Mouse (Mus musculus): ENCODE measurements around the gene Mfsd4b2. TPM values are rescaled to one million over a fixed set of nuclear protein-coding genes. Genes with fewer than 3 reads are reported as not detected.
"Not testable (repeated sequence)": the region's sequence is repeated elsewhere in the genome, so short reads cannot be mapped to it uniquely, and the experiment has no call there.

Gene Mfsd4b2
- not detected in 2 replicates for polyA plus RNA-seq (2016; fragmentation: Nextera tagmentation; extraction: Ambion mirVana)

DNA sequence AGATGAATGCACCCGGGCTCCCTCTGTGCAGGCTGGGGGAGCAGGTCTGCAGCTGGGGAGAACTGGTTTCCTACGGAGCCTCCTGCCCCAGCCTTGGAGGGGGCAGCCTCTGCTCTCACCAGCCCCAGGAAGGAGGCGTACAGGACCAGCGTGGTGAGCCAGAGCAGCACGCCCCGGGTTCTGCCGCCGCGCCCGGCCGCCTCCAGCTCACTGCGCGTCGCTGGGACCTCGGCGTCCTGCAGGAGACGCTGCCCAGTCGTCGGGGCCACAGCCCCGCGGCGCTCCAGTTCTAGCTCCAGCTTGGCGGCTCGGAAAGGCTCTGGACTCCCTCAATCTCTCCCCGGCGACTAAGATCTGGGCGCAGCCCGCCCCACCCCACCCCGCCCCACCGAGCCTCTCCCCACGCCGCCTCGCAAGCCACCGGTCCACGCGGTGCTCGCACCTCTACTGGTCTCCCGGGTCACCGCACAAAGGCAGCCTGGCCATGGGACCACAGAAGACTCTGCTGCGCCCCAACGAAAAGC lies at the start of gene Mfsd4b2:
Gene Mfsd4b2, minus strand, starts transcription at position 308 of the 524 bp plus-strand sequence.
- under 1% methylated on average over 41 of the region's 41 CpGs for WGBS
- H3K4me1 ChIP-seq: peaks cover 9% of the 10 kb centered on the region; the same call in 1 of the 2 replicates
- no peaks in the 10 kb centered on the region for H3K36me3 ChIP-seq
- peak within 1 kb of the TSS; percentile 86 for H3K4me2 ChIP-seq (replicated peaks)
- H3K9ac ChIP-seq (replicated peaks): peak within 1 kb of the TSS; percentile 54
- no peak within 1 kb of the TSS for H3K27ac ChIP-seq (replicated peaks)
- no peaks in the 10 kb centered on the region for H3K9me3 ChIP-seq
- ATAC-seq (ENCODE audit: low FRiP score, low read depth): peak; percentile 49
- H3K27me3 ChIP-seq: peaks cover 23% of the 10 kb centered on the region
- peak within 1 kb of the TSS; percentile 49 for H3K4me3 ChIP-seq

DNA sequence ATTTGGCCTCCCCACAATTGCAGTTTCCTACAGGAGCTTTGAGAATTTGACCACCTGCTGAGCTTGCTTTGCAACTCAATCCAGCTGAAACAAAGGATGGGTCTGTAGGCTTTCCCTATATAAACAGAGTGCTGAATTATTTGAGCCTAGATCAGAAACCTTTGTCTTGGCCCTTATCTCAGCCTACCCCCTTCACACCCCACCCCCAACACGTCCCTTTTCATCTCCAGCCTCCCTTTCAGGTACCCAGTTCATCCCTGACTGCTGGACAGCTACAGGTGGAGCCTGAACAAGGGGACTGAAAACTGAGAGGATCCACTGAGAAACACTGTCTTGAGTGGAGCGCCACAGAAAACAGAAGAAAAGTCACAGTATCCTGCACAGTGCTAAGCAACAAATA lies 49.0 kb upstream of the Mfsd4b2 start:
- no peaks in the 10 kb centered on the region for H3K27me3 ChIP-seq
- no peak overlapping the region for H3K4me3 ChIP-seq
- no peaks in the 10 kb centered on the region for H3K36me3 ChIP-seq
- no peak for ATAC-seq (ENCODE audit: low FRiP score, low read depth)
- no peak overlapping the region for H3K4me2 ChIP-seq (replicated peaks)
- WGBS: 34% methylated on average over 2 of the region's 2 CpGs
- H3K9me3 ChIP-seq: peaks cover 11% of the 10 kb centered on the region
- no peak overlapping the region for H3K27ac ChIP-seq (replicated peaks)
- H3K4me1 ChIP-seq: no peaks in the 10 kb centered on the region
- H3K9ac ChIP-seq (replicated peaks): no peak overlapping the region

DNA sequence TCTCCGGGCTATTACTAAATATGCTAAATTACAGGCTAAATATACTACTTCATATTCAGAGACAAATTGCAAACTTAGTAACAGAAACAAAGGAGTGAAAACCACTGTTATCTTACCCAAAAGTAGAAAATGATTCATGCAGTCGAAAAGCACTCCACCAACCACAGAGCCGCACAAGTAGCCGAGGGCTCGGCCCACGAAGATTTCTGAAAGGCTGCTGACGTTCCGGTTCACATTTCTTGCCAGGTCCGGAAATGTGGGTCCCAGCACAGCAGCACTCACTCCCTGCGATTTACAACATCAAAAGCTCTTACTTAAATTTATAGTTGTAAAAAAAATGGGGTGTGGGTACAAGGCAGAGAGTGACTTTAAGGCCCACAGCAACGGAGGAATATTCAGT lies 48.3 kb upstream of the Mfsd4b2 start:
- Histone ChIP-seq H3K27ac (replicated peaks) (no peak overlapping the region), H3K27me3 (no peaks in the 10 kb centered on the region), H3K4me3 (no peak overlapping the region), H3K9me3 (peaks cover 11% of the 10 kb centered on the region), H3K4me2 (replicated peaks) (no peak overlapping the region), H3K4me1 (no peaks in the 10 kb centered on the region), H3K36me3 (no peaks in the 10 kb centered on the region), H3K9ac (replicated peaks) (no peak overlapping the region)
- 66% methylated on average over 11 of the region's 11 CpGs for WGBS
- ATAC-seq (ENCODE audit: low FRiP score, low read depth): no peak

DNA sequence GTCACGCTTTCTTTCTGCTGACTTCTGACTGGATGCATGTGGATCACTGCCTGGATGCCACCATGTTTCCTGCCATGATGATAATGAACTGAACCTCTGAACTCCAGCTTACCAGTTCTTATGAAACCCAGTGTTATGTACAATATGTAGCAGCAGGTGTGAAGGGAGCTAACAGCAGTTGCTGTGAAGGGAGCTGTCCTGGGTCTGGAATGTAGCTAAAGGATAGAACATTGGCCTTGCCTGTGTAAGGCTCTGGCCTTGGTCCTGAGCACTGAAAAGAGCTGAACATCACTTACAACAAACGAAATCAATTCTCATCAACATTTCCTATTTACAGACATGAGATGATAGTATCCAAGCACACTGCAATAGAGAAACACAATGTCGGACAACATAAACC lies 40.8 kb upstream of the Mfsd4b2 start:
- Histone ChIP-seq H3K4me3 (no peak overlapping the region), H3K4me2 (replicated peaks) (no peak overlapping the region), H3K36me3 (no peaks in the 10 kb centered on the region), H3K27me3 (no peaks in the 10 kb centered on the region), H3K9me3 (no peaks in the 10 kb centered on the region), H3K27ac (replicated peaks) (no peak overlapping the region), H3K9ac (replicated peaks) (no peak overlapping the region), H3K4me1 (no peaks in the 10 kb centered on the region)
- no peak for ATAC-seq (ENCODE audit: low FRiP score, low read depth)
- WGBS: 86% methylated on average over 3 of the region's 3 CpGs

DNA sequence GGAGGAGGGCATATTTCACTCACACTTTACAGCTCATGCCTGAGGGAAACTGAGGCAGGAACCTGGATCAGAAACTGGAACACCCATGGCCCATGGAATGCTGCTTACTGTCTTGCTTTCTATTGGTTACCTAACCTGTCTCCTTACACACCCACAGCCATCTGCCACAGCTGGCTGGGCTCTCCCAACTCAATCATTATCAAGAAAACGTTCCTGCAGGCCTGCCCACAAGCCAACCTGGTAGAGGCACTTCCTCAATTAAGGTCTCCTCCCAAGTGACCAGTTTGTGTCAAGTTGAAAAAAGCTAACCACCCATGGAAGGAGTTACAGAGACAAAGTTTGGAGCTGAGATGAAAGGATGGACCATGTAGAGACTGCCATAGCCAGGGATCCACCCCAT lies 35.2 kb upstream of the Mfsd4b2 start:
- H3K4me1 ChIP-seq: peaks cover 3% of the 10 kb centered on the region; the same call in 1 of the 2 replicates
- no peak overlapping the region for H3K4me2 ChIP-seq (replicated peaks)
- 67% methylated on average over 1 of the region's 1 CpGs for WGBS
- no peak overlapping the region for H3K9ac ChIP-seq (replicated peaks)
- no peak overlapping the region for H3K27ac ChIP-seq (replicated peaks)
- H3K4me3 ChIP-seq: no peak overlapping the region
- peaks cover 20% of the 10 kb centered on the region for H3K27me3 ChIP-seq
- no peak for ATAC-seq (ENCODE audit: low FRiP score, low read depth)
- no peaks in the 10 kb centered on the region for H3K36me3 ChIP-seq
- no peaks in the 10 kb centered on the region for H3K9me3 ChIP-seq

DNA sequence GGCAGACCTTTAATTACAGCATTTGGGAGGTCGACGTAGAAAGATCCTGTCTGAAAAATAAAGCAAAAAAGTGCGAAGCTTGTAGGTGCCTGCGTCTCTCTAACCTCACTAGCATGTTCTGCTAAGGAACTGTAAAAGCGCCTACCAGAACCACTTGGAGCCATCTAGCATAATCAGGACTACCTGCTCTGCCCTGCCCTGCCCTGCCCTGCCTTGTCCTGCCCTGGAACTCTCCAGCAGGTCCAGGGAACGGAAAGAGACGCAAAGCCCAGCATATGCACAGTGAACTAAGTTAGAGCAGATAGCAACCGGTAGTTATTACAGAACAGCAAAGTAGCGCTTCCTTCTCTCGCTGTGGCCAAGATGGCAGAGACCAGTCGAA lies 33.7 kb upstream of the Mfsd4b2 start:
- H3K36me3 ChIP-seq: no peaks in the 10 kb centered on the region
- peak; percentile 59 for ATAC-seq (ENCODE audit: low FRiP score, low read depth)
- H3K27ac ChIP-seq (replicated peaks): no peak overlapping the region
- peaks cover 3% of the 10 kb centered on the region; the same call in 1 of the 2 replicates for H3K4me1 ChIP-seq
- H3K4me2 ChIP-seq (replicated peaks): peak overlapping the region; percentile 87
- peaks cover 21% of the 10 kb centered on the region for H3K27me3 ChIP-seq
- H3K9ac ChIP-seq (replicated peaks): no peak overlapping the region
- whole genome bisulfite sequencing: 41% methylated on average over 11 of the region's 11 CpGs
- H3K4me3 ChIP-seq: no peak overlapping the region
- no peaks in the 10 kb centered on the region for H3K9me3 ChIP-seq

DNA sequence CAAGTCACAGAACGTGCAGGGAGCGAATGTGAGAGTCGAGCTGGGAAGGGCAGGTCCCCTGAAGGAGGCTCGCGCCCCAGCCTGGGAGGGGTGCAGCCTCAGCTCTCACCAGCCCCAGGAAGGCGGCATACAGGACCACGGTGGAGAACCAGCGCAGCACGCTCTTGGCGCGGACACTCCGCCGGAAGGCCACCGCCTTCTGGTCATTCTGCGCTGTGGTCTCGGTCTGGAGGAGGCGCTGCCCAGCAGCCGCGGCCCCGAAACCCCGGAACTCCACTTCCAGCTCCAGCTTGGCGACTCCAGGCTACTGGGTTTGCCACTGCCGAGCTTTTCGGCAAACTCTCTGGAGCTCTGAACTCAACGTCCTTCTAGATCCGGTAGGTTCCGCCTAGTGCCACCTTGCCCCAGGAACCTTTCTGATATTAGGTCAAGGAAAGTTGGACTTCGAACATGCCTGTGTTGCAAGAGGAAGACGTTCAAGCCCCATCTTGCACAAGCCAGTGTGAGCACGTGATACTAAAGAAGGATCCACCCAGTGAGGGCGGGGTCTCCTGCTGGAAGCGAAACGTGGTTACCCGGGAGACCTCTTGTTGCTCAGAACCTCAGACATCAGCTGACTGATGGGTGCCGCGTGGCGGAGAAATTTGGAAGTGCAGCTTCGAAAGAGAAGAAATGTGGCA lies 33.2 kb upstream of the Mfsd4b2 start, which contains the start of gene Mfsd4b3:
Gene Mfsd4b3, minus strand, starts transcription at position 393 of the 680 bp plus-strand sequence.
- H3K27ac ChIP-seq (replicated peaks): no peak within 1 kb of the TSS
- peak within 1 kb of the TSS; percentile 87 for H3K4me2 ChIP-seq (replicated peaks)
- peak; percentile 98 for ATAC-seq (ENCODE audit: low FRiP score, low read depth)
- H3K4me3 ChIP-seq: peak within 1 kb of the TSS; percentile 50
- peak within 1 kb of the TSS; percentile 58 for H3K9ac ChIP-seq (replicated peaks)
- WGBS: under 1% methylated on average over 38 of the region's 38 CpGs
- H3K4me1 ChIP-seq: peaks cover 3% of the 10 kb centered on the region; the same call in 1 of the 2 replicates
- peaks cover 21% of the 10 kb centered on the region for H3K27me3 ChIP-seq
- H3K9me3 ChIP-seq: no peaks in the 10 kb centered on the region
- H3K36me3 ChIP-seq: no peaks in the 10 kb centered on the region

DNA sequence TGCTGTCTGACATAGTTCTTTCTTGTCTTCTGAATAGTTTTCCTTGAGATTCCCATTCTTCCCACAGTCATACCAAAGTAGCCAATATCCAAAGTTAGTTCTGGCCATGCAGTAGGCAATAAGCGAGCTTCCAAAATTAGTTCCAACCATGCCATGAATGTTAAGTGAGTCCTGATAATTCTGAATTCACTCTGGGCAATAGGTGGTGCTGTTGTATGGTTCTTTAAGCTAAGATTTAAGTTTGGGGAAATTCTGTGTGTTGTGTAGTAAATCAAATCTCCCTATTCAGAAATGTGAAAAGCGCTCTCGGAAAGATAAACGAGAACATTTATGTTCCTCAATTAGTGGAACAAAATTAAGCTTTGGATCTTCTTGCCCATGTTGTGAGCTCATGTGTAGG lies 31.5 kb upstream of the Mfsd4b2 start:
- H3K4me1 ChIP-seq: peaks cover 3% of the 10 kb centered on the region; the same call in 1 of the 2 replicates
- no peak overlapping the region for H3K4me3 ChIP-seq
- no peak for ATAC-seq (ENCODE audit: low FRiP score, low read depth)
- H3K4me2 ChIP-seq (replicated peaks): no peak overlapping the region
- no peak overlapping the region for H3K9ac ChIP-seq (replicated peaks)
- 79% methylated on average over 4 of the region's 4 CpGs for WGBS
- no peak overlapping the region for H3K27ac ChIP-seq (replicated peaks)
- no peaks in the 10 kb centered on the region for H3K9me3 ChIP-seq
- peaks cover 21% of the 10 kb centered on the region for H3K27me3 ChIP-seq
- no peaks in the 10 kb centered on the region for H3K36me3 ChIP-seq

DNA sequence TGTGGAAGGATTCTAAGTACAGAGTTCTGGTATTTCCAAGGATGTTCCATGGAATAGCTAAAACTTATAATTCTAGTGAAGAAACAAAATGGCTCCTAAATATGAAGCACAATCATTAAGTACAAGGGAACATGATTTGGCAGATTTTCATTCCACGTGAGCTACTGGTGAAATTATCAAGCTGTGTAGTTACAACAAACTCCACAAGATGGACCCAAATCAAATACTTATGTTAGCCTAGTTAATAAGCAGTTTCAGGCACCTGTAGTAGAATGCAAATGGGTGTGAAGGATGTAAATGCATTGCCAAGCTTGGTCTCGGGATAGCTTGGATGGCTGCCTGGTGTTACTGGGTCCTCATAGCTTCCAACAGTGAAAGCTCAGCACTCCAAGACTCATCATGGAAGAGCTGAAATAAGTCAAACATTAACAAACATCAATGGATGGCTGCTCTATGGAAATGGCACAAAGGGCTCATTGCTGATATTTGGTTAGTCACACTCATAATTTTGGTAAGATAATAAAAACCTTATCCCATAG lies 29.7 kb upstream of the Mfsd4b2 start:
- no peak for ATAC-seq (ENCODE audit: low FRiP score, low read depth)
- H3K4me2 ChIP-seq (replicated peaks): no peak overlapping the region
- H3K27ac ChIP-seq (replicated peaks): no peak overlapping the region
- H3K9me3 ChIP-seq: no peaks in the 10 kb centered on the region
- 80% methylated on average over 2 of the region's 2 CpGs for WGBS
- H3K9ac ChIP-seq (replicated peaks): no peak overlapping the region
- H3K27me3 ChIP-seq: peaks cover 26% of the 10 kb centered on the region
- no peaks in the 10 kb centered on the region for H3K36me3 ChIP-seq
- H3K4me1 ChIP-seq: peaks cover 3% of the 10 kb centered on the region; the same call in 1 of the 2 replicates
- H3K4me3 ChIP-seq: no peak overlapping the region

DNA sequence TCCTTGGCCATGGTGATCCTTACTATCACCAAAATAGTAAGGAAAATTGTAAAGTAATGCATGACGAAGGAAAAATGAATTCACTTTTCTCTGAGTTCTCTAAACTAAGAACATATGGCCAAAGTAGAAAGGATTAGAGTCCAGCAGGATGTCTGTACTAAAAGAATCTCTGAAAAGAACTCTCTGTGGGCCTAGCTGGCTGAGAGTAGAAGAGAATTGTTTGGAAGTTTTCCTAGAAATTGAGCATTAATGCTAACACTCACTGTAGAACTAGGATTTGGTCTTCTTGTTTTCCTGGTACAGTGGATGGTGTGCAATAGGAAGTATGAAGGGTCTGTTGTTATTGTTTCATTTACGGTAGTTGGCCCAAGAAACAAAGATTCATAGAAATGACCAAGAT lies 28.4 kb upstream of the Mfsd4b2 start:
- Histone ChIP-seq H3K4me1 (peaks cover 3% of the 10 kb centered on the region; the same call in 1 of the 2 replicates), H3K27me3 (peaks cover 25% of the 10 kb centered on the region), H3K36me3 (no peaks in the 10 kb centered on the region), H3K4me2 (replicated peaks) (no peak overlapping the region), H3K9me3 (no peaks in the 10 kb centered on the region), H3K4me3 (no peak overlapping the region), H3K9ac (replicated peaks) (no peak overlapping the region), H3K27ac (replicated peaks) (no peak overlapping the region)
- no peak for ATAC-seq (ENCODE audit: low FRiP score, low read depth)
- 83% methylated on average over 2 of the region's 2 CpGs for WGBS

DNA sequence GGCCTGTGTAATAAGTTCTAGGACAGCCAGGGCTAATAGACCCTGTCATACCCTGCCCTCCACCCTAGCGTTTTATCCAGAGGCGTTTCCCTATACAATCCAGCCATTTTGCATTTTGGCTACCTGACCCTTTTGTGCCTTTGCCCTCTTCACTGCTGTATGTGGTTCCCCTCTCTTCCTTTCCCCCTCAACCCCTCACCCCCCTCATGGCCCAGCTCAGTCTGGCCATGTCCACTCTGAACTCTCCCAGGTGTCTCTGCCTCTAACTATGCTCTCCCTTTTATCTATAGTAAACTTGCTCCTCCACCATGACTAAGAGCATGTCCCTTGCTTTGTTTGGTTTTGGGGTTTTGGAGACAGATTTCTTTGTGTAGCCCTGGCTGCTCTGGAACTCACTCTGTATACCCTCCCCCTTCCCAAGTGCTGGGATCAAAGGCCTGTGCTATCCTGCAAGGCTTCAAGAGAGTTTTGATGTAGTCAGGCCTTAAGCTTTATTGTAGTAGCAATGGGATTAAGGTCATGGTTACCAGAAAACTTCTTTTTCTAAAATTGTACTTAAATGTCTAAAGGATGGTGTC lies 22.7 kb upstream of the Mfsd4b2 start:
- H3K9ac ChIP-seq (replicated peaks): no peak overlapping the region
- peaks cover 17% of the 10 kb centered on the region for H3K27me3 ChIP-seq
- no peak overlapping the region for H3K4me3 ChIP-seq
- ATAC-seq (ENCODE audit: low FRiP score, low read depth): peak; percentile 38
- H3K27ac ChIP-seq (replicated peaks): no peak overlapping the region
- 63% methylated on average over 2 of the region's 2 CpGs for WGBS
- no peak overlapping the region for H3K4me2 ChIP-seq (replicated peaks)
- no peaks in the 10 kb centered on the region for H3K36me3 ChIP-seq
- H3K4me1 ChIP-seq: no peaks in the 10 kb centered on the region
- no peaks in the 10 kb centered on the region for H3K9me3 ChIP-seq

DNA sequence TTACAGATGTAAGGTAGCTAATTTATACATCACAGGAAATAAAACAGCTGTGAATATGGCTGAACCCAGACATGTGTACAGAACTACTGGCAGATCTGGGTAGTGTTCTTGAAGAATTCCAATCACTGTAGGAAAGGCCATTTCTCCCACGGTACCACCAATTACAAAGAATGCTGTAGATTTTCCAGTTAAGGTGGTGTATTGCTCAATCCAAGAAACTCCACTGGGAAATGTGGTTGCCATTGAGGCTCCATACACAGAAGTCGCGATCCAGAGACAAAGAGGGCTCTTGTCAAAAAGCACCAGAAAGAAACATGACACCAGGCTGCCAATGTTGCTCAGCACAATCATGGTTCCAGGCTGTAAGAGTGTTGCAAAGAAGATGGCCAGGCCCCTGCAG lies 20.5 kb upstream of the Mfsd4b2 start:
- H3K4me1 ChIP-seq; H3K36me3 ChIP-seq; H3K27ac ChIP-seq (replicated peaks); H3K4me3 ChIP-seq; H3K9me3 ChIP-seq; H3K9ac ChIP-seq (replicated peaks); ATAC-seq (ENCODE audit: low FRiP score, low read depth); H3K4me2 ChIP-seq (replicated peaks): not testable (repeated sequence)
- WGBS: 87% methylated on average over 3 of the region's 3 CpGs
- peaks cover 11% of the 10 kb centered on the region for H3K27me3 ChIP-seq
